Mouse (Mus musculus) liver, embryonic 14.5 days (tissue): ENCODE data around the gene Treh.

Experiments used
- CTCF ChIP-seq: IDR thresholded peaks from 2 replicates; pipeline ENCODE4 v1.5.1; 2016; ENCODE audit warnings: antibody characterized with exemption, low read depth, control low read depth
- EP300 ChIP-seq: IDR thresholded peaks from 2 replicates; pipeline ENCODE4 v1.6.1; 2016; ENCODE audit warnings: antibody characterized with exemption, low read depth

DNA sequence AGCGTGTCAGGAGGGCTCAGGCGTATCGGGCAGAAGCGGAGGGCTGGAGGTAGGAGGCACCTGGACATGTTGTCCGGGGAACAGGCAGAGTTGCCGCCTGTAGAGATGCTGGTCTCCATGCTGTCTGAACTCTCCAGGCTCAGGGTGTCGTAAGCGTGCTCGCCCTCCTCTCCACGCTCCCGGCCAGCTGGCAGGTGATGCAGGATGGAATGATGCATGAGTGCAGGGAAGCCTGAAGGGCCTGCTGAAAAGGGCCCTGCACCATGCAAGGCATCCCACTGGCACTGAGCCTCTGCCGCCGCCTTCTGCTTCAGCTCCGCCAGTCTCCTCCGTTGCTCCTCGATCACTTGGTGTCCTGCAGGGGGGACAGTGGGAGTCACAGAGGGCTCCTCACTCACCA is 24.8 kb downstream of the Treh start:
- TF ChIP-seq CTCF (no peak), EP300 (no peak)
